Comparison of ENCODE assay signal across 9 mouse cellular contexts in the genomic region with DNA sequence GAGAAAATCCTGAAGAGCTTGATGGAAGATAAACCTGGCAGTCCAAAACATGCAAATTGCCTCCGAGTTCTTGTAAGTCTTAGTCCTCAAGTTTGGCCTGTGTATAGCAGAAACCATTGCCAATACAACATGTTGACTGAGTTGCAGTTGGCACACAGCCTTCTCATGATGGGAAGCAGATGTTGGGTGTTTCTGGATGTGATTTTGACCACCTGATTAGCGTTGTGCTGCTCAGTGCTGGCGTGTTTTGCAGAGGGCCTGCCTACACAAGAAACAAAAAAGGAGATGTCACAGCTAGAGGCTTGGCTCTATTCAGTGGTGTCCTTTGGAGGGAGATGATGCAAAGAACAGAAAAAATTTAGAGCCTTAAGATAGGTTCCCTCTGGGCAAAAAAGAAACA.
DNase-seq lines count a peak whose midpoint lies in the region; ATAC-seq and TF ChIP-seq lines count a peak whose summit lies in the region.
"Had no signal": no experiment of that assay in that cellular context is flagged by ENCODE, and none has a peak within 500 bp of the region (broad histone marks: within the 10 kb centered on the region; RNA-seq: fewer than 3 reads in every experiment).

No protein-coding gene starts in this region.

- no peak overlapping the region for H3K9ac ChIP-seq in heart, embryonic 12.5 days

- H3K9me3 ChIP-seq in heart, embryonic 12.5 days (replicated peaks) = no peaks in the 10 kb centered on the region
- no peaks in the 10 kb centered on the region for H3K9me3 ChIP-seq in hindbrain, embryonic 10.5 days

- H3K27me3 ChIP-seq in heart, embryonic 12.5 days (replicated peaks) = no peaks in the 10 kb centered on the region
- H3K27me3 ChIP-seq in hindbrain, embryonic 10.5 days (ENCODE audit: insufficient read depth, poor library complexity, severe bottlenecking) = no peaks in the 10 kb centered on the region

- no peak overlapping the region for H3K4me3 ChIP-seq in heart, embryonic 12.5 days
- H3K4me3 ChIP-seq in hindbrain, embryonic 10.5 days = no peak overlapping the region

- H3K4me1 ChIP-seq in heart, embryonic 12.5 days (replicated peaks) = peaks cover 6% of the 10 kb centered on the region; the same call in 1 of the 2 replicates
- H3K4me1 ChIP-seq in hindbrain, embryonic 10.5 days (replicated peaks) = no peaks in the 10 kb centered on the region

- no peak for TF ChIP-seq CTCF in brain, embryonic 14.5 days (IDR thresholded peaks at IDR 0.05; ENCODE audit: borderline replicate concordance, extremely low read depth, insufficient read depth, insufficient read length)

- H3K27ac ChIP-seq in heart, embryonic 12.5 days (ENCODE audit: poor library complexity, severe bottlenecking) = no peak overlapping the region
- H3K27ac ChIP-seq in hindbrain, embryonic 10.5 days = no peak overlapping the region

- 49% methylated on average over 3 of the region's 3 CpGs for WGBS in heart, embryonic 12.5 days
- WGBS in hindbrain, embryonic 10.5 days = 71% methylated on average over 3 of the region's 3 CpGs

- no peak overlapping the region for H3K4me2 ChIP-seq in heart, embryonic 12.5 days

- no peaks in the 10 kb centered on the region for H3K36me3 ChIP-seq in heart, embryonic 12.5 days
- H3K36me3 ChIP-seq in hindbrain, embryonic 10.5 days = no peaks in the 10 kb centered on the region

- no peak for ATAC-seq in heart, embryonic 12.5 days (ENCODE audit: insufficient number of reproducible peaks, low FRiP score)
- ATAC-seq: intestine, embryonic 16.5 days had no signal

- no peak for TF ChIP-seq POLR2A in brain, embryonic 14.5 days (IDR thresholded peaks at IDR 0.05; ENCODE audit: borderline replicate concordance, extremely low read depth, insufficient read depth, insufficient read length, poor library complexity, severe bottlenecking)

- DNase-seq in heart, adult 11 months = peak; percentile 96
- DNase-seq in brain, embryonic 14.5 days (ENCODE audit: low read depth) = peak; percentile 59
- peak; percentile 12 for DNase-seq in gonadal fat pad, adult 2 months (ENCODE audit: low read depth)
- DNase-seq in lung, adult 18-20 months = peak; percentile 36 to 41
- DNase-seq in liver = no peak
- no peak for DNase-seq in hindbrain, embryonic 10.5 days (ENCODE audit: low spot score)
- DNase-seq in adrenal gland, postnatal 25 days = no peak

Comparison
In these comparisons a context has a peak if more than half of its experiments do, and no peak if none do; other contexts are left out.
1. DNase-seq: peak in heart, adult 11 months (single experiment), brain, embryonic 14.5 days (single experiment), gonadal fat pad, adult 2 months (single experiment) and lung, adult 18-20 months (2 of 2); none in liver (single experiment), hindbrain, embryonic 10.5 days (single experiment) and adrenal gland, postnatal 25 days (single experiment).